Mouse (Mus musculus) CH12.LX (cell line): Measurements from ENCODE around the gene Impg1.

ENCODE experiments used
- CTCF ChIP-seq, 2 experiments: IDR thresholded peaks in 1 of 2; conservative IDR thresholded peaks in 1 of 2; 2 replicates each; pipeline ENCODE4 v1.5.1; 2011 to 2012; ENCODE audit warnings: low read depth in 2 of 2, low read length in 2 of 2, improper control_type of control experiment in 1 of 2, inconsistent platforms in 1 of 2, mild to moderate bottlenecking in 1 of 2, moderate library complexity in 1 of 2
- E2F4 ChIP-seq: IDR thresholded peaks from 2 replicates; pipeline ENCODE4 v1.6.1; 2011; ENCODE audit warnings: low read depth, low read length, improper control_type of control experiment; ENCODE audit not compliant: insufficient replicate concordance
- ETS1 ChIP-seq: conservative IDR thresholded peaks from 2 replicates; pipeline ENCODE4 v1.6.1; 2012; ENCODE audit warnings: low read depth, mild to moderate bottlenecking, inconsistent platforms, low read length, improper control_type of control experiment, moderate library complexity
- HCFC1 ChIP-seq: IDR thresholded peaks from 2 replicates; pipeline ENCODE4 v1.6.1; 2012; ENCODE audit warnings: low read depth, mild to moderate bottlenecking, inconsistent platforms, low read length, improper control_type of control experiment
- KAT2A ChIP-seq: IDR thresholded peaks from 2 replicates; pipeline ENCODE4 v1.6.1; 2012; ENCODE audit warnings: low read length, improper control_type of control experiment, inconsistent platforms; ENCODE audit not compliant: insufficient replicate concordance
- POLR2A ChIP-seq: IDR thresholded peaks from 2 replicates; pipeline ENCODE4 v1.6.1; 2011; ENCODE audit warnings: low read depth, mild to moderate bottlenecking, improper control_type of control experiment, low read length
- TCF12 ChIP-seq: IDR thresholded peaks from 2 replicates; pipeline ENCODE4 v1.6.1; 2014; ENCODE audit warnings: low read depth, mild to moderate bottlenecking, inconsistent platforms, low read length, improper control_type of control experiment
- USF1 ChIP-seq: IDR thresholded peaks from 2 replicates; pipeline ENCODE4 v1.6.1; 2014; ENCODE audit warnings: low read depth, mild to moderate bottlenecking, inconsistent platforms, low read length, improper control_type of control experiment
- USF2 ChIP-seq: conservative IDR thresholded peaks from 2 replicates; pipeline ENCODE4 v1.6.1; 2011; ENCODE audit warnings: low read depth, low read length, improper control_type of control experiment

DNA sequence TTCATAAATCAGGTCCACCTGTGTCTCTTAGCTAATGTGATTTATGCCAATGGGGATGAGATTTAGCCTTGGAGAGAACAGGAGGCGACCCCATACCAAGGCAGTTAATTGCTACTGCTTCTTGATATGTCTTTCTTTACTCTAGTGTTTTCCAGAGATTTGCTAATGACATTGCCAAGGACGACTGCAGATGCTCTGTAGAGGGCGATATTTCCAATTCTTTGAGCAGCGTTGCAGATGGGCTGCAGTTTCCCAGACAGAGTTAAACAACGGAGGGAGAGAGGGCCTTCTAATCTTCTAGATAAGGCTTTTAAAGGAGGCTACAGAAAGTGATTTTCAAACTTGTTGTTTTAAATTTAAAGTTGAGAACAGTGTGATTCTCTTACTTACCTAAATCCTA, 78.8 kb downstream of the Impg1 start:
- TF ChIP-seq ETS1 (no peak), USF2 (no peak), KAT2A (no peak), CTCF (conservative IDR thresholded peaks at IDR 0.05 in 1 of 2, IDR thresholded peaks at IDR 0.05 in 1 of 2; ENCODE audit: low read depth in 2 of 2, low read length in 2 of 2) (peak in 1 of 2 experiments; percentile 67; a peak in 2 of 4 replicates), USF1 (no peak), TCF12 (no peak), HCFC1 (no peak), POLR2A (no peak), E2F4 (no peak)
